Mouse (Mus musculus) embryonic facial prominence, embryonic 10.5 days (tissue): ENCODE data around the gene Hoxd3. TPM values are rescaled to one million over a fixed set of nuclear protein-coding genes. Genes with fewer than 3 reads are reported as not detected.

Experiments
- DNase-seq: peaks from one replicate; pipeline ENCODE4 v3.0.0-alpha.2; 2017; ENCODE audit warnings: low spot score
- H3K27ac ChIP-seq: fragments of 300-500 bp; sonication (generic); replicated peaks from 2 replicates; pipeline ENCODE4 v1.5.1; 2016; ENCODE audit warnings: mild to moderate bottlenecking
- H3K27me3 ChIP-seq: fragments of 300-500 bp; sonication (generic); replicated peaks from 2 replicates; pipeline ENCODE4 v1.6.1; 2016; ENCODE audit warnings: low read depth, mild to moderate bottlenecking; ENCODE audit not compliant: poor library complexity, severe bottlenecking
- H3K36me3 ChIP-seq: fragments of 300-500 bp; sonication (generic); replicated peaks from 2 replicates; pipeline ENCODE4 v1.6.1; 2016; ENCODE audit warnings: mild to moderate bottlenecking, moderate library complexity
- H3K4me1 ChIP-seq: fragments of 300-500 bp; sonication (generic); 2 replicates; pipeline ENCODE4 v1.6.1; 2016
- H3K4me3 ChIP-seq: fragments of 300-500 bp; sonication (generic); 2 replicates; pipeline ENCODE4 v1.5.1; 2016; ENCODE audit warnings: mild to moderate bottlenecking, moderate library complexity
- H3K9me3 ChIP-seq: fragments of 300-500 bp; sonication (generic); 2 replicates; pipeline ENCODE4 v1.6.1; 2016; ENCODE audit warnings: mild to moderate bottlenecking
- WGBS: fragments of 180-500 bp; shearing (Covaris S2); methylation state at CpG from one replicate; pipeline ENCODE4 v1.1.7; 2016; 5-methylcytosine and 5-hydroxymethylcytosine counted together
- polyA plus RNA-seq: library from polyadenylated mRNA; unstranded; fragments of >200 nt; fragmentation: Nextera tagmentation; extraction: Ambion mirVana; gene quantifications from 2 replicates; pipeline ENCODE4 v1.2.1, GENCODE M21; 2016

Gene Hoxd3
- polyA plus RNA-seq, 1 experiment from 2014 or later: 1.7 TPM

DNA sequence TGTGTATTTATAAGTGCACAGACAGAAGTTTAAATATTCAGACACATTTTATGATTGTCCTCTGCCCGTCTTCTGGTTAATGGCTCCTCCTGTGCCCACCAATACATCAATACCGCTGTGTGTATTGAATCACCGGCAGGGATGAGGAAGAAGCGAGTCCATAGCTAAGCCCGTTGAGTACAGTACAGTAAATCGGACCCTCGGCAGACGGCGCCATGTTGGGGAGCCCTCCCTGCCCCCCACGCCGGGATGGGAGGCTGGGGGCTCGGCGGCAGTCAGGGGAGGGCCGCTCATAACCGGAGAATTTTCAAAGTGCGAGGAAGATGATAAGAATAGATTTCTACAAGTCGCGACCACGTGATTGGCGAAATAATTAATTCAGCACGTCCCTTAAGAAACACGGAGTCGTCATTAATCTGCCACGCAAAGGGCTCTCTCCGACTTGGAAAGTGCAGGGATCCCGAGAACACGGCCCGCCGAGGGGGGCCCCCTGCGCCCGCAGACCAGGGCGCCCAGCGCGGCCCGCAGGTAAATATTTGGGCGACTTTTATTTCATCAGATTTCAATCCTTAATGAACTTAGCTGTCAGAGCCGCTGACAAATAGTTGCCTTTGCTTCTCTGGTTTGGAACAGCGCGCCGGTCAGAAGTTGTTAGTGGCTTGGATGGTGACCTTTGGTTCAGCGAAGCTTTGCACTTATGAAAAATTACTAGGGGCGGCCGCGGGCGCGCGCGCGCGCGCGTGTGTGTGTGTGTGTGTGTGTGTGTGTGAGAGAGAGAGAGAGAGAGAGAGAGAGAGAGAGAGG, 21.0 kb downstream of the Hoxd3 start:
- Histone ChIP-seq H3K36me3 (no peaks in the 10 kb centered on the region), H3K4me3 (peak overlapping the region; percentile 31; the same call in 1 of the 2 replicates), H3K27me3 (peaks cover 100% of the 10 kb centered on the region), H3K4me1 (peaks cover 14% of the 10 kb centered on the region; the same call in 1 of the 2 replicates), H3K27ac (no peak overlapping the region), H3K9me3 (no peaks in the 10 kb centered on the region)
- DNase-seq: peak; percentile 57
- WGBS: 1% methylated on average over 52 of the region's 52 CpGs

- DNase-seq: peak; percentile 42
- Histone ChIP-seq H3K36me3 (no peaks in the 10 kb centered on the region), H3K4me3 (peak overlapping the region; percentile 31; the same call in 1 of the 2 replicates), H3K9me3 (no peaks in the 10 kb centered on the region), H3K27ac (no peak overlapping the region), H3K27me3 (peaks cover 100% of the 10 kb centered on the region), H3K4me1 (peaks cover 14% of the 10 kb centered on the region; the same call in 1 of the 2 replicates)
- 1% methylated on average over 16 of the region's 16 CpGs for WGBS
Observed at GRCm38 (mm10) chr2:74733317-74733661, 21.6 kb downstream of the Hoxd3 start.

GRCm38 (mm10) chr2:74733765-74734164, 22.0 kb downstream of the Hoxd3 start:
- WGBS: 2% methylated on average over 6 of the region's 6 CpGs
- Histone ChIP-seq H3K36me3 (no peaks in the 10 kb centered on the region), H3K27me3 (peaks cover 100% of the 10 kb centered on the region), H3K9me3 (no peaks in the 10 kb centered on the region), H3K4me3 (no peak overlapping the region), H3K27ac (no peak overlapping the region), H3K4me1 (peaks cover 14% of the 10 kb centered on the region; the same call in 1 of the 2 replicates)
- DNase-seq: peak; percentile 53

DNA sequence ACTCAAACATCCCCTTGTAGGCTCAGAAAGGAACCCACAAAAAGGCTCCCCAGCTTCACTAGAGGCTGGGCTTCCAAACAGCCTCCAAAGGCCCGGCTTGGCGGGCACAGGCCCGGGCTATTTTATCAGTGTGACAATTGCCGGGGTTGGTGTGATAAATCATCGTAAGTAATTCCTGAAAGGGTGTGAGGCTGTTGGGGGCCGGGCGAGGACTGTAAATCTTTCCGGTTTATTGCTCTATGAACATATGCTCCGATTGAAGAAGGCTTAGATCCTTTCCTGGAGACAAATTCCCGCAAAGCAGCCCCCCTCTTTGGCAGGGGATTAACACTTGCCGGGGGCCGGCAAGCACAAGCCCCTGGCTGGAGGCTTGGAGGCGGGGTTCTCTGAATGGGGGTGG, 22.7 kb downstream of the Hoxd3 start:
- H3K4me1 ChIP-seq: peaks cover 14% of the 10 kb centered on the region; the same call in 1 of the 2 replicates
- no peak overlapping the region for H3K27ac ChIP-seq
- peak overlapping the region; percentile 41; the same call in 1 of the 2 replicates for H3K4me3 ChIP-seq
- 1% methylated on average over 13 of the region's 13 CpGs for WGBS
- peak; percentile 58 for DNase-seq
- peaks cover 100% of the 10 kb centered on the region for H3K27me3 ChIP-seq
- H3K36me3 ChIP-seq: no peaks in the 10 kb centered on the region
- no peaks in the 10 kb centered on the region for H3K9me3 ChIP-seq

DNA sequence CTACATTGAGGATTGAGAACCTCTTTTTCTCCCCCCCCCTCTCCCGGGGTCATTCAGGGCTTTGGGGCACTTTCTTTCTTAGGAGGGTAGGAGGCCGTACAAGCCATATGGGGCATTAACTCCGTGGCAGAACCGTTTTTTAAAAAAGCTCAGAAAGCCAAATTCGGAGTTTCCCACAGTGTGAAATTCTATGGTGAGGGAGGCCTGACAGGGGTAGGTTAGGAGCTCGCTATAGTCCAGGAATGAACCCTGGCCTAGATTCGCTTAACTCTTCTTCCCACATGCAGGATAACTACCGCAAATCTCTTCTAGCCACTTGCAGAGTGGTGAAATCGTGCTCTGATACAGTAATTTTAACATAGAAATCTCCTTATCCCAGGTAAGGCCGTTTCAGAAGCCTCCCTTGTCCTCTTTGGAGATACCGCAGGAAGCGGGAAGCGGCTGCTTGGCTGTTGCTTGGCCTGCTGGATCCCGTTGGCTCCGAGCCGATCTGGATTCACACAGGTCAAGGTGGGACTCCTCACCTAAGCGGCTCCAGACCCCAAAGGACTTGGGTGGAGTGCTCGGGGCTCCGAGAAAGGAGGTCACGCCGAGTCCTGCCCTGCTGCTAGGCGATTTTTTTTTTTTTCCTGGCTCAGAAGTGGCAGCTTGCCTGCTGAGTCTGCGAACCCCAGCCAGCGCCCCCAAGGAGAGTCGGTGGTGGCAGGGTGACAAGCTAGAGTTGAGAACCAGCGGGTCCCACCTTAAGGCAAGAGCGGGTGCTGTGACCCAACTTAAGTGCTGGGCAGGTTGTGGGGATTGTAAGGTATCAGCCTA, 23.5 kb downstream of the Hoxd3 start:
- Histone ChIP-seq H3K36me3 (no peaks in the 10 kb centered on the region), H3K9me3 (no peaks in the 10 kb centered on the region), H3K27me3 (peaks cover 100% of the 10 kb centered on the region), H3K27ac (no peak overlapping the region), H3K4me1 (peaks cover 15% of the 10 kb centered on the region; the same call in 1 of the 2 replicates), H3K4me3 (peak overlapping the region; percentile 41; the same call in 1 of the 2 replicates)
- DNase-seq: peak; percentile 61
- WGBS: under 1% methylated on average over 27 of the region's 27 CpGs

GRCm38 (mm10) chr2:74735851-74736687, 24.3 kb downstream of the Hoxd3 start:
- Histone ChIP-seq H3K27me3 (peaks cover 100% of the 10 kb centered on the region), H3K27ac (no peak overlapping the region), H3K4me1 (peaks cover 17% of the 10 kb centered on the region; the same call in 1 of the 2 replicates), H3K4me3 (peak overlapping the region; percentile 41), H3K9me3 (no peaks in the 10 kb centered on the region), H3K36me3 (no peaks in the 10 kb centered on the region)
- under 1% methylated on average over 42 of the region's 42 CpGs for WGBS
- DNase-seq: peak; percentile 62

DNA sequence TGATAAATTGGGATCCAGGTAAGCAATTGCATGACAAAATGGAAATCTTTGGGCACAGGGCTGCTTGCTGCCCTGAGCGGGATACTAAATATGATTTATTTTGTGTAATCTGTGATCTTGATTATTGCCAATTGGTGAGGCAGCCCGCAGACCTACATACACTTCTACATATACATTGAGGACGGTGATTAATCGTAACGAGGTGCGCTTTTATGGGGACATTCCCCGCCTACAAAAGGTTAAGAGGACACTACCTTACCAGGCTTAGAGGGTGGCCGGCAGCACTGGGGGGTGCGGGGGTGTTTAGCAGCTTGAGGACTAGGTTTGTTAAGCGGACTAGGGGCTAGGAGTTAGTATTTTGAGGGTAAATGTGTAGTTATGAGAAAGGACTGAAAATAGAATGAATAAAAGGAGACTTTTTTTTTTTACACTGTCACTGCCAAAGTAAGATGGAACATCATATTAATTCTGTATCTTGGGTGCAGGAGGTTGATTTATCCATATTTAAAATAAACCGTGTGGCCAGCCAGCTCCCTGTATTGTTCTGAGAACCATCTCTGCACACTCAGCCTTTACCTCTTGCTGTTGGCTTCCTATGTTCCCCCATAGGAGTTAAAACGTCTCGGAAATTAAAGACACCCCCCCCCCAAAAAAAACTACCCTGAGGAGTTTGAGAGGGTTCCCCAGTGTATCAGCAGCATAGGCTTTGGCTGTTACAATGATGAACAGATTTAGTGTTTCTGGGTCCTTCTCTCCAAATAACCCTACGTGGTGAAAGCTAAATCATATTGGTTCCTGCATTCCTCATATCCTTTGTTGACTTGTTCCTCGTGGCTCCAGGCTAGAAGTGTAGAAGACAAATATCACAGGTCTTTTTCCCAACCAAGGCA, 25.2 kb downstream of the Hoxd3 start:
- H3K27ac ChIP-seq: no peak overlapping the region
- no peaks in the 10 kb centered on the region for H3K9me3 ChIP-seq
- H3K4me3 ChIP-seq: peak overlapping the region; percentile 41; the same call in 1 of the 2 replicates
- H3K27me3 ChIP-seq: peaks cover 100% of the 10 kb centered on the region
- 2% methylated on average over 15 of the region's 15 CpGs for WGBS
- H3K36me3 ChIP-seq: no peaks in the 10 kb centered on the region
- DNase-seq: no peak
- H3K4me1 ChIP-seq: peaks cover 17% of the 10 kb centered on the region; the same call in 1 of the 2 replicates

DNA sequence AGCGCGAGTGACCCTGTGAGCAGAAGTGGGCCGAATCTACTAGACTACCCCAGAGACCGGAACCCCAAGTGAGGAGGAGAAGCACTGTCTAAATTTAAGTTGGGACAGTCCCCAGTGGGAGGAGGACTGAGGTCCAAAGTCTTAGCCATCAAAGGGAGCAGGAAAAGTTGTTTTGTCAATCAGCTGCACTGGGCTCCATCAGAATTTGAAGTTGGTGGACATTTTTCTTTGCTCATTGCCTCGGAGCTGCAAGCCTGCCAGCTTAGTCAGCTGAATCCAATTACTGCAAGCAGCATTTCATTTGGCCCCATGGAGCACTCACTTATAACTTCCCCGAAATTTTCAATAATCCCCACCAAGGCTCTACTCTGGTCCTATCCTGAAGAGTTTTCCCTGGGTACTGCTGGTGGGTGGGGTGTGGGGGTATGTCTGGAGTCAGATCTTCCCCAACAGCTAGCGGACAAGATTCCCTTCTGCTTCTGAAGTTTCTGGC, 25.9 kb downstream of the Hoxd3 start:
- H3K27ac ChIP-seq: no peak overlapping the region
- peak overlapping the region; percentile 14; the same call in 1 of the 2 replicates for H3K4me3 ChIP-seq
- H3K4me1 ChIP-seq: peaks cover 16% of the 10 kb centered on the region; the same call in 1 of the 2 replicates
- 1% methylated on average over 7 of the region's 7 CpGs for WGBS
- peak; percentile 50 for DNase-seq
- no peaks in the 10 kb centered on the region for H3K36me3 ChIP-seq
- H3K9me3 ChIP-seq: no peaks in the 10 kb centered on the region
- peaks cover 100% of the 10 kb centered on the region for H3K27me3 ChIP-seq

DNA sequence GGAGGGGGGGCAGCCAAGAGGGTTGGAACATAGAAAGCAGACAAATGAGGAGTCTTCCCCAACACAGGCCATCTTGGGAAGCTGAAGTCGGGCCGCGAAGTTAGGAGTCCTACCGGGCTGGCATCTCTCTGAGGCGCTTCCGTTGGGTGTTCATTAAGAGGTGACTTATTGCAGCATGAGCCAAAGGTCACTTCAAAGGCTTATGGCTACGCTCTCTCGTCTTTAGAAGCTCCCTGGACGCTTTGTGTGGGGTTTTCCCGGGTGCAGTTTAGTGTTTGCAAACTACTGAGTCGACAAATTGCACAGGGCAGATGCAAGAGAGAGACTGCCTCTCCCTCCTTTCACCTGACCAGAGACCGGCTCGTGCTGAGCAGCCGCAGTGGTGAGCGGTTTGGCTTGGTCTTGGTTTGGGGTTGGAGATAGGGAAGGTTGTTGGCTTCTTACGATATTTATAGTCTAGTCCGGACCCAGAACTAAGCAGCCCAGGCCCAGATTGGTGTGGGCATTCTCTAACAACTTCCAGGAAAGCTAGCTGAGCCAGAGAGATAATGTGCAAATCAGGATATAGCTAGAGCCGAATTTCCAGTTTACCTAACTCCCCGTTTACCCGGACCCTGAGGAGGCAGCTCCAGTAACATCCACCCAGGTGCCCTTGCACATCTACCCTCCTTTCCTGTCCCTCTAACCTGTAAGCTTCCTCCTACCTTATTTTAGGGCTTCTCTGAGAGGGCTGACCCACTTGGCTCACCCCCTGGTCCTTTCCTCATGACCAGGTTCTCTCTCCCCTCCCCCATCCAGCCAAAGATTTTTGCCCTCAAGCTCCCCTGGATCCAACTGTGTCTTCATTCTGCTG, 27.1 kb downstream of the Hoxd3 start:
- Histone ChIP-seq H3K9me3 (no peaks in the 10 kb centered on the region), H3K27me3 (peaks cover 100% of the 10 kb centered on the region), H3K4me3 (peak overlapping the region; percentile 19; the same call in 1 of the 2 replicates), H3K4me1 (peaks cover 12% of the 10 kb centered on the region; the same call in 1 of the 2 replicates), H3K36me3 (no peaks in the 10 kb centered on the region), H3K27ac (no peak overlapping the region)
- no peak for DNase-seq
- under 1% methylated on average over 20 of the region's 20 CpGs for WGBS

DNA sequence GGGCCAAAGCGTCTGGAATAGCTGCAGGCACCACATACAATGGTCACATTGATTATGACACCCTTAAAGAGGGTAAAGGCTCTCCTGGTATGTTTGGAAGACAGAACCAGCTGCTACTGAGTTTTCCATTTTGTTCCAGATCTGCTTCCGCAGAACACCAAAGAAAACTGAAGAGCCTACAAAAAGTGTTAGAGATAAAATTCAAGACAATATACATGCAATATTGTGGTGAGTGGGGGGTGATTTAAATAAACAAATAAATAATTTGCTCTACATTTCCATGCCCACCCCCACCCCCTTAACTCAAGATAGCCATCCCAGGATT, 27.7 kb downstream of the Hoxd3 start:
- Histone ChIP-seq H3K4me3 (0 out of 2 replicates have a peak overlapping the region, but pooled peaks have one; percentile 19), H3K27ac (no peak overlapping the region), H3K27me3 (peaks cover 100% of the 10 kb centered on the region), H3K9me3 (no peaks in the 10 kb centered on the region), H3K36me3 (no peaks in the 10 kb centered on the region), H3K4me1 (peaks cover 12% of the 10 kb centered on the region; the same call in 1 of the 2 replicates)
- WGBS: 3% methylated on average over 2 of the region's 2 CpGs
- DNase-seq: no peak
